Mouse (Mus musculus) bone marrow macrophage, adult 2 months (primary cell): Measurements from ENCODE around the gene Ern1. TPM values are rescaled to one million over a fixed set of nuclear protein-coding genes. Genes with fewer than 3 reads are reported as not detected.

ENCODE experiments used
- H3K27ac ChIP-seq: 2 replicates; pipeline ENCODE4 v1.5.1; 2012; ENCODE audit warnings: low read depth, low read length; ENCODE audit not compliant: insufficient read depth
- H3K4me1 ChIP-seq: 2 replicates; pipeline ENCODE4 v1.6.1; 2012; ENCODE audit warnings: low read length; ENCODE audit not compliant: control insufficient read depth, insufficient read depth
- H3K4me3 ChIP-seq: 2 replicates; pipeline ENCODE4 v1.5.1; 2012; ENCODE audit warnings: mild to moderate bottlenecking, low read length, moderate library complexity; ENCODE audit not compliant: insufficient read depth
- CTCF ChIP-seq: IDR thresholded peaks from 2 replicates; pipeline ENCODE4 v1.5.1; 2012; ENCODE audit warnings: low read depth, mild to moderate bottlenecking, low read length, moderate library complexity
- POLR2A ChIP-seq: IDR thresholded peaks from 2 replicates; pipeline ENCODE4 v1.6.1; 2012; ENCODE audit warnings: mild to moderate bottlenecking, low read depth, low read length, borderline replicate concordance
- polyA plus RNA-seq: library from polyadenylated mRNA; stranded (reverse); fragments of >200 nt; gene quantifications from 2 replicates; pipeline ENCODE4 v1.2.4, GENCODE M21; 2012; ENCODE audit not compliant: missing spikeins, insufficient read depth, insufficient read length

Ern1 gene
- polyA plus RNA-seq, 1 experiment, result 27.8 TPM

GRCm38 (mm10) chr11:106438524-106439177 lies 49.0 kb downstream of the Ern1 start:
- TF ChIP-seq POLR2A, result no peak
- TF ChIP-seq CTCF, result no peak
- Histone ChIP-seq H3K27ac (no peak overlapping the region), H3K4me1 (peaks cover 8% of the 10 kb centered on the region), H3K4me3 (no peak overlapping the region)

- Histone ChIP-seq H3K27ac (no peak overlapping the region), H3K4me3 (no peak overlapping the region), H3K4me1 (peaks cover 5% of the 10 kb centered on the region)
- no peak for TF ChIP-seq CTCF
- TF ChIP-seq POLR2A, result no peak
These were observed 50.1 kb downstream of the Ern1 start for GRCm38 (mm10) chr11:106437543-106437942.

- H3K4me1 ChIP-seq, result peaks cover 7% of the 10 kb centered on the region
- no peak overlapping the region for H3K4me3 ChIP-seq
- no peak for TF ChIP-seq POLR2A
- no peak overlapping the region for H3K27ac ChIP-seq
These were observed 50.6 kb downstream of the Ern1 start for GRCm38 (mm10) chr11:106437039-106437438.

GRCm38 (mm10) chr11:106430392-106430791 lies 57.3 kb downstream of the Ern1 start:
- Histone ChIP-seq H3K4me3 (no peak overlapping the region), H3K27ac (peak overlapping the region; percentile 92), H3K4me1 (peaks cover 36% of the 10 kb centered on the region)
- no peak for TF ChIP-seq POLR2A
- TF ChIP-seq CTCF, result no peak

GRCm38 (mm10) chr11:106429689-106430088 lies 58.0 kb downstream of the Ern1 start:
- no peak for TF ChIP-seq CTCF
- TF ChIP-seq POLR2A, result no peak
- H3K27ac ChIP-seq, result peak overlapping the region; percentile 92
- H3K4me3 ChIP-seq, result no peak overlapping the region
- H3K4me1 ChIP-seq, result peaks cover 36% of the 10 kb centered on the region

GRCm38 (mm10) chr11:106428556-106428955 lies 59.1 kb downstream of the Ern1 start:
- peak overlapping the region; percentile 92 for H3K27ac ChIP-seq
- no peak overlapping the region for H3K4me3 ChIP-seq
- TF ChIP-seq CTCF (no peak), POLR2A (no peak)
- H3K4me1 ChIP-seq, result peaks cover 36% of the 10 kb centered on the region

GRCm38 (mm10) chr11:106428106-106428505 lies 59.5 kb downstream of the Ern1 start:
- peak overlapping the region; percentile 92 for H3K27ac ChIP-seq
- TF ChIP-seq POLR2A (no peak), CTCF (no peak)
- H3K4me1 ChIP-seq, result peaks cover 36% of the 10 kb centered on the region
- H3K4me3 ChIP-seq, result no peak overlapping the region

- Histone ChIP-seq H3K27ac (no peak overlapping the region), H3K4me1 (peaks cover 34% of the 10 kb centered on the region), H3K4me3 (no peak overlapping the region)
- TF ChIP-seq CTCF (no peak), POLR2A (no peak)
These were observed 61.2 kb downstream of the Ern1 start for GRCm38 (mm10) chr11:106426447-106426846.

- TF ChIP-seq CTCF (no peak), POLR2A (no peak)
- Histone ChIP-seq H3K4me1 (peaks cover 31% of the 10 kb centered on the region), H3K4me3 (no peak overlapping the region), H3K27ac (no peak overlapping the region)
These were observed 62.5 kb downstream of the Ern1 start for GRCm38 (mm10) chr11:106425201-106425600.

GRCm38 (mm10) chr11:106419262-106420102 lies 68.2 kb downstream of the Ern1 start:
- H3K4me1 ChIP-seq, result peaks cover 36% of the 10 kb centered on the region
- TF ChIP-seq CTCF, result no peak
- no peak for TF ChIP-seq POLR2A
- no peak overlapping the region for H3K4me3 ChIP-seq
- H3K27ac ChIP-seq, result peak overlapping the region; percentile 98
